Mouse (Mus musculus) embryonic facial prominence, embryonic 12.5 days (tissue): ENCODE data around the gene Tpk1. TPM values are rescaled to one million over a fixed set of nuclear protein-coding genes. Genes with fewer than 3 reads are reported as not detected.

Experiments used
- ATAC-seq: fragments of 200-750 bp; cut with Nextera tagmentation; 2 replicates; pipeline ENCODE4 v1.8.0; 2017; ENCODE audit not compliant: insufficient number of reproducible peaks, insufficient read depth, low FRiP score, low TSS enrichment
- H3K27ac ChIP-seq: fragments of 300-500 bp; sonication (generic); 2 replicates; pipeline ENCODE4 v1.5.1; 2016; ENCODE audit warnings: mild to moderate bottlenecking
- H3K27me3 ChIP-seq: fragments of 300-500 bp; sonication (generic); 2 replicates; pipeline ENCODE4 v1.6.1; 2016; ENCODE audit warnings: mild to moderate bottlenecking, moderate library complexity
- H3K36me3 ChIP-seq: fragments of 300-500 bp; sonication (generic); 2 replicates; pipeline ENCODE4 v1.6.1; 2016; ENCODE audit warnings: mild to moderate bottlenecking
- H3K4me1 ChIP-seq: fragments of 300-500 bp; sonication (generic); 2 replicates; pipeline ENCODE4 v1.6.1; 2016
- H3K4me2 ChIP-seq: fragments of 300-500 bp; sonication (generic); replicated peaks from 2 replicates; pipeline ENCODE4 v1.6.1; 2016; ENCODE audit warnings: mild to moderate bottlenecking, moderate library complexity
- H3K4me3 ChIP-seq: fragments of 300-500 bp; sonication (generic); 2 replicates; pipeline ENCODE4 v1.5.1; 2016; ENCODE audit warnings: mild to moderate bottlenecking
- H3K9ac ChIP-seq: fragments of 300-500 bp; sonication (generic); 2 replicates; pipeline ENCODE4 v1.6.1; 2016; ENCODE audit warnings: mild to moderate bottlenecking, moderate library complexity
- H3K9me3 ChIP-seq: fragments of 300-500 bp; sonication (generic); 2 replicates; pipeline ENCODE4 v1.6.1; 2016; ENCODE audit warnings: mild to moderate bottlenecking, moderate library complexity
- WGBS: fragments of 180-500 bp; shearing (Covaris S2); methylation state at CpG from one replicate; pipeline ENCODE4 v1.1.7; 2016; 5-methylcytosine and 5-hydroxymethylcytosine counted together
- polyA plus RNA-seq: library from polyadenylated mRNA; unstranded; fragments of >200 nt; fragmentation: Nextera tagmentation; extraction: Ambion mirVana; gene quantifications from 2 replicates; pipeline ENCODE4 v1.2.1, GENCODE M21; 2016

Tpk1 gene
- polyA plus RNA-seq, 1 experiment from 2014 or later, result 7.8 TPM

- no peak overlapping the region for H3K4me3 ChIP-seq
- no peak overlapping the region for H3K9ac ChIP-seq
- H3K36me3 ChIP-seq, result no peaks in the 10 kb centered on the region
- no peak; the same call in 1 of the 2 replicates for ATAC-seq
- H3K4me1 ChIP-seq, result no peaks in the 10 kb centered on the region
- no peak overlapping the region for H3K27ac ChIP-seq
- no peaks in the 10 kb centered on the region for H3K9me3 ChIP-seq
- no peaks in the 10 kb centered on the region for H3K27me3 ChIP-seq
- WGBS, result 46% methylated on average over 10 of the region's 10 CpGs
- no peak overlapping the region for H3K4me2 ChIP-seq
Observed at GRCm38 (mm10) chr6:43337491-43337961, 328.6 kb downstream of the Tpk1 start.

- no peak for ATAC-seq
- Histone ChIP-seq H3K9ac (no peak overlapping the region), H3K4me2 (no peak overlapping the region), H3K36me3 (no peaks in the 10 kb centered on the region), H3K27me3 (no peaks in the 10 kb centered on the region), H3K4me3 (no peak overlapping the region), H3K9me3 (no peaks in the 10 kb centered on the region), H3K27ac (no peak overlapping the region), H3K4me1 (no peaks in the 10 kb centered on the region)
- 80% methylated on average over 3 of the region's 3 CpGs for WGBS
Observed at GRCm38 (mm10) chr6:43335619-43336234, 330.4 kb downstream of the Tpk1 start.

DNA sequence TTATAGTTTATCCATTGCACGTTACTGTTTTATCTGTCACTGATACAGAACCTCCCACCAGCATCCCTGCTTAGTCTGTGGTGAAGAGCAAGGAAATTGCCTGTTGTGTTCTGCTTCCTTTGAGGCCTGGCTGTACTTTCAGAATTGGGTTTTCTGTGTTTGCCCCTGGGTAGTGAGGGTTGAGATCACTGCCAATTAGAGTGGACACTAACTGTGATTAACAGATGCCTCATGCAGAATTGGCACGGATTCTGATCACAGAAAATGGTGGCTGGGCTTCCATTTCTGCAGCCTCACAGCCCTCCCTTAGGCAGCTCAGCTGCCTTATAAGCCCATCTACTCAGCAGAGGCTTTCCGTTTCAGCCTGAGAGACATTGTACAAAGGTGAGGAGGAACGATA is 332.6 kb downstream of the Tpk1 start:
- 72% methylated on average over 4 of the region's 4 CpGs for WGBS

DNA sequence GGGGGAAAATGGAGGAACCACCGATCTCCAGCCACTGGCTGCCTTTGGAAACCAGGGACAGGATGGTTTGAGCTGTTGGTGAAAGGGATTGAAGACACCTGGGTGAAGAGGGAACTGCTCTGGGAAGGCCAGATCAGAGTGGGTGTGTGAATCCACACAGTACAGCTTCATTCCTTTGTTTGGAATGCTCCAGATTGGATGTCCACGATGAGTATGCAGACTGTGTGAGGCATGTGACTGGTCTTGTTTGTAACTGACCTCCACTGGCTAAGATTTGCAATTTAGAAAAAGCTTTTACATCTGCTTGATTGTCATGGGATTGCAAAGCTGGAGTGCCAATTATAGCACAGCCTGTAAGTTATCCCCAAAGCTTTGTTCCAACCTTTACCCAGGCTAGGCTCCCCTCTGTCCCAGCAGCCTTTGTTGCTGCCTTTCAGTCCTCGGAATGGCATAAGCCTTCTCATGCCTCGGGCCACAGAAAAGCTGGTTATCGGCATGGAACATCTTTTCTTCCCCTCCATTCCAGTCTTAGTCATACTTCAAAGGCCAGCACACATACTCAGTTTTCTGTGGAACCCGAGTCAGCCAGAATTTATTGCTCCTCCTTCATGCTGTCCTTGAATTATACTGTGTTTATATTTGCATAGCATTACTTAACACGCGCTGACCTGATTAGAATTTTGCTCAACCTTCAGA is 353.0 kb downstream of the Tpk1 start:
- Histone ChIP-seq H3K36me3 (no peaks in the 10 kb centered on the region), H3K9ac (no peak overlapping the region), H3K4me3 (no peak overlapping the region), H3K27me3 (no peaks in the 10 kb centered on the region), H3K9me3 (no peaks in the 10 kb centered on the region), H3K27ac (no peak overlapping the region), H3K4me2 (no peak overlapping the region), H3K4me1 (peaks cover 3% of the 10 kb centered on the region; the same call in 1 of the 2 replicates)
- no peak for ATAC-seq
- 69% methylated on average over 8 of the region's 8 CpGs for WGBS

More for the DNA sequence above, 332.6 kb downstream of the Tpk1 start:
- no peak overlapping the region for H3K4me2 ChIP-seq
- H3K9me3 ChIP-seq, result no peaks in the 10 kb centered on the region
- no peak for ATAC-seq
- no peak overlapping the region for H3K4me3 ChIP-seq
- no peaks in the 10 kb centered on the region for H3K4me1 ChIP-seq
- no peaks in the 10 kb centered on the region for H3K27me3 ChIP-seq
- H3K9ac ChIP-seq, result no peak overlapping the region
- H3K27ac ChIP-seq, result no peak overlapping the region
- H3K36me3 ChIP-seq, result no peaks in the 10 kb centered on the region

DNA sequence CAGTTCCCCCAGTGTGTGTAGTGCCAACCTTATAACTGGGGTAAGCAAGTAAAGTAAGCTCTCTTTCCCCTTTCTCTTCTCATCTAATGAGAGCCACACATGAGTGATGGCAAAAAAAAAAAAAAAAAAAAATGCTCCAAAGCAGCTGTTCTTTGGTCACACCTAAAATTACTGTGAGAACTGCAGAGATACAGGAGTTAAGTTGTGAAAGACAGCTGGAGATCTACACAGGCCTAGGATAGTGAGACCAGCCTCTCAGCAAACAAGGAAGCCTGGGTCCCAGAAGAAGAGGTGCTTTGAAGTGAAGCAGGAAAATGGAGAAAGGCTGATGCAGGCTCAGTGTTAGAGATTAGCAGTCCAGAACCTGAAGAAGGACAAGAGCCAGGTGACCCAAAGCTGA is 353.5 kb downstream of the Tpk1 start:
- Histone ChIP-seq H3K27ac (no peak overlapping the region), H3K4me2 (no peak overlapping the region), H3K9ac (no peak overlapping the region), H3K9me3 (no peaks in the 10 kb centered on the region), H3K4me1 (peaks cover 3% of the 10 kb centered on the region; the same call in 1 of the 2 replicates), H3K27me3 (no peaks in the 10 kb centered on the region), H3K36me3 (no peaks in the 10 kb centered on the region), H3K4me3 (no peak overlapping the region)
- no peak for ATAC-seq

DNA sequence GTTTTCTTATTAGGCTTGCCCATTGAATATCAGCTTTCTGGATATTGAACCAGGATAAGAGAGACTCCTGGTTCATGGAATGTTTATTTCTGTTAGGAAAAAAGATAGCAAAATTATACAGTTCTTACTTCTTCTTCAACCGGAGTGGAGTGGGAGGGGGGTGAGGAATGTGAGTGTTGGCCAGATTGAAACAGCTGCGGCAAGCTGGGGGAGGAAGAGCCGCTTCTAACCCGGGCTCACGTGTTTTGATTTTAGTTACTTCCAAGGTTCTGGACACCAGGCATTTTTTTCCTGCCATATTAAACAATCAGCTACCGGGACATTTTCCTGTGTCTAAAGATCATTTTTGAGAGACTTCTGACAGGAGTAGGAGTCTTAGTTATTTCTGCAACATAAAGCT is 356.0 kb downstream of the Tpk1 start:
- WGBS, result 51% methylated on average over 6 of the region's 6 CpGs
- Histone ChIP-seq H3K9me3 (no peaks in the 10 kb centered on the region), H3K27ac (no peak overlapping the region), H3K4me1 (peaks cover 3% of the 10 kb centered on the region; the same call in 1 of the 2 replicates), H3K4me3 (no peak overlapping the region), H3K4me2 (no peak overlapping the region), H3K27me3 (no peaks in the 10 kb centered on the region), H3K9ac (no peak overlapping the region), H3K36me3 (no peaks in the 10 kb centered on the region)
- ATAC-seq, result no peak

DNA sequence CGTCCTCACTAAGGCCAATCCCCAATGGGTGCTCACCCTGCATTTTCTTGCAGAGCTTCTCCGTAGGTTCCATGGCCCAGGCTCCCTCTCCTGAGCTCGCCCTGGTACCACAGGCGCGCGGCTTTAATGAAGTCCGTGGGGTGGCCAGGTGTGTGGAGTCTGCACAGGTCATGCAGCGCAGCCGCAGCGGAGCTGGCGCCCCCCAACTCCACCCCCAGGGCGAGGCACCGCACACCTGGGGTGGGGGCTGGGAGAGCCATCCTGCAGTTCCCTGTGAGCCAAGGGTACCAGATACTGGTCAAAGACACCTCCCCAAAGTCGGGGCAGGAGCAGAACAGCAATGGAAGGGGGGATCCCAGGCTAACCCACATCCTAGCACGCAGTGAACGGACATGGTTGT is 356.6 kb downstream of the Tpk1 start, which contains the start of gene Nobox:
Nobox (minus strand) TSS at position 101 of the 400 bp plus-strand sequence.
- Histone ChIP-seq H3K4me3 (no peak within 1 kb of the TSS), H3K27me3 (no peaks in the 10 kb centered on the region), H3K4me1 (peaks cover 3% of the 10 kb centered on the region; the same call in 1 of the 2 replicates), H3K4me2 (no peak within 1 kb of the TSS), H3K27ac (no peak within 1 kb of the TSS), H3K9me3 (no peaks in the 10 kb centered on the region), H3K9ac (no peak within 1 kb of the TSS), H3K36me3 (no peaks in the 10 kb centered on the region)
- WGBS, result 64% methylated on average over 16 of the region's 16 CpGs
- 0 out of 2 replicates have a peak, but pooled peaks have one; percentile 38 for ATAC-seq

- H3K4me3 ChIP-seq, result no peak overlapping the region
- peaks cover 9% of the 10 kb centered on the region for H3K4me1 ChIP-seq
- ATAC-seq, result no peak
- H3K27me3 ChIP-seq, result no peaks in the 10 kb centered on the region
- no peak overlapping the region for H3K27ac ChIP-seq
- no peak overlapping the region for H3K9ac ChIP-seq
- no peak overlapping the region for H3K4me2 ChIP-seq
- no peaks in the 10 kb centered on the region for H3K9me3 ChIP-seq
- 28% methylated on average over 2 of the region's 2 CpGs for WGBS
- no peaks in the 10 kb centered on the region for H3K36me3 ChIP-seq
Observed at GRCm38 (mm10) chr6:43297508-43297850, 368.6 kb downstream of the Tpk1 start.

GRCm38 (mm10) chr6:43296798-43297507 is 369.1 kb downstream of the Tpk1 start:
- Histone ChIP-seq H3K4me3 (no peak overlapping the region), H3K9me3 (no peaks in the 10 kb centered on the region), H3K27me3 (no peaks in the 10 kb centered on the region), H3K27ac (no peak overlapping the region), H3K36me3 (no peaks in the 10 kb centered on the region), H3K4me2 (no peak overlapping the region), H3K4me1 (peaks cover 9% of the 10 kb centered on the region), H3K9ac (no peak overlapping the region)
- WGBS, result 43% methylated on average over 7 of the region's 7 CpGs
- ATAC-seq, result no peak

DNA sequence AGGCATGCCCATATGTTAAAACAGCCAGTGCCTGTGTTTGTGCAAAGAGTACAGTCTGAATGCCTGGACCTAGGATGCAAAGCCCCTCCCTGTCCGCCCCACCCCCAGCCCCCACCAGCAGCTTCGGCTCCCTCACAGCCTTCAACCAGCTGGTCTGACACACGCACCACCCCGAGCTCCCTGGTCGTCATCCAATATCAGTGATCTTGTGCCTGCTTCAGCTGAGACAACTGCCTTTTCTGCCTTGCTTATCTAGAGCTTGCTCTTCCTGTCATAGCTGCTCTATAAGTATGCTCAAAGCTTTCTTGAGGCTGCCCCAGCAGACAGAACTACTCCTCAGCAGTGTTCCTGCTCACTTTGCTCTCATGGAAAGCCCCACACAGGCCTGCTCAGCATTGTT is 370.2 kb downstream of the Tpk1 start:
- ATAC-seq, result no peak
- H3K4me3 ChIP-seq, result no peak overlapping the region
- H3K36me3 ChIP-seq, result no peaks in the 10 kb centered on the region
- no peaks in the 10 kb centered on the region for H3K27me3 ChIP-seq
- H3K9me3 ChIP-seq, result no peaks in the 10 kb centered on the region
- peaks cover 9% of the 10 kb centered on the region for H3K4me1 ChIP-seq
- H3K4me2 ChIP-seq, result no peak overlapping the region
- no peak overlapping the region for H3K27ac ChIP-seq
- no peak overlapping the region for H3K9ac ChIP-seq
- WGBS, result 40% methylated on average over 5 of the region's 5 CpGs
